Mouse (Mus musculus): Measurements from ENCODE around the gene Ano1. TPM values are rescaled to one million over a fixed set of nuclear protein-coding genes. Genes with fewer than 3 reads are reported as not detected.

Gene Ano1
- total RNA-seq (2023) = under 1 TPM in 1 of 2 experiments, not detected in 1; 0.47 TPM

DNA sequence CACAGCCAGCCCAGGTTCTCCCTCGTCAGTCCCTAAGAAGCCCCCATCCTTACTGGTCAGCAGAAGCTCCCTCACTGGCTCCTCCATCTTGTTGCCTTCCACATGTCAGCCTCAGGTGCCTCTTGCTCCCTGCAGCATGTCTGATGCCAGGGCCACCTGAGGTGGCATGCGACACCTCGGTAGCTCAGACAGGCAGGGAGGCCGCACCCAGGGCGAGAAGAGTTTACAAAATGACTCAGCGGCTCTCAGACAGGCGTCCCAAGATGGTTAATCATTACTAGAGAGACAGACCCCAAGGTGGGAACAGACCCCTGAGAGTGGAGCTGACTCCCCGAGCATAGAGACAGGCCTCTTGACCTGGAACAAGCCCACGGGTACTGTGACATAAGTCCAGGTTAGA lies at the start of gene Ano1:
Ano1 (minus strand) TSS at position 142 of the 400 bp plus-strand sequence.

DNA sequence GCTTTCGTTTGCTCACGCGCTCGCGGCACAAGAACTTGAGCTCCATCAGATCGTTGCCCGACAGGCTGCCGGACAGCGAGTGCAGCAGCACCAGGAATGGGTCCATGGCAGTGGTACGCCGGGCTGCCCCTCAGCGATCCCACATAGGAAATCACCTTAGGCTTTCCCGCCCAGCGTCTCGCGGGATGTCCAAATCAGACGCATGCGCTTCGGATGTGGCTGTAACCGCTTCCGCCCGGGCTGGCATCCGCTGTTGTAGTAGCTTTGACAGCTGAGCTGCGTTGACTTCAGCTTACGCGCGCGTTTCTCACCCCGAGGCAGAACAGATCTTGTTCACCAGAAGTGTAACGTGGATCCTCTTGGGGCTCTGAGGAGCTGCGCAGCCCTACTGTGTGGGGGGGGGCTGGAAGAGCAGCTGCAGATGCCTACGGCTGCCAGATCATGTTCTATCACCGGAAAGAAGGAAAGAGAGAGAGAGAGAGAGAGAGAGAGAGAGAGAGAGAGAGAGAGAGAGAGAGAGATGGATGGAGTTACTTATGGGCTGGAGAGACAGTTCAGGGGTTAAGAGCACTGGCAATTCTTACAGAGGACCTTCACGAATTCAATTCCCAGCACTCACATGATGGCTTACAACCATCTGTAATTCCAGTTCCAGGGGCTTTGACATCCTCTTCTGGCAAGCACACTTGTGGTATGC lies 169.3 kb downstream of the Ano1 start, which contains the start of gene Fadd:
Fadd (minus strand) TSS at position 180 of the 697 bp plus-strand sequence.

DNA sequence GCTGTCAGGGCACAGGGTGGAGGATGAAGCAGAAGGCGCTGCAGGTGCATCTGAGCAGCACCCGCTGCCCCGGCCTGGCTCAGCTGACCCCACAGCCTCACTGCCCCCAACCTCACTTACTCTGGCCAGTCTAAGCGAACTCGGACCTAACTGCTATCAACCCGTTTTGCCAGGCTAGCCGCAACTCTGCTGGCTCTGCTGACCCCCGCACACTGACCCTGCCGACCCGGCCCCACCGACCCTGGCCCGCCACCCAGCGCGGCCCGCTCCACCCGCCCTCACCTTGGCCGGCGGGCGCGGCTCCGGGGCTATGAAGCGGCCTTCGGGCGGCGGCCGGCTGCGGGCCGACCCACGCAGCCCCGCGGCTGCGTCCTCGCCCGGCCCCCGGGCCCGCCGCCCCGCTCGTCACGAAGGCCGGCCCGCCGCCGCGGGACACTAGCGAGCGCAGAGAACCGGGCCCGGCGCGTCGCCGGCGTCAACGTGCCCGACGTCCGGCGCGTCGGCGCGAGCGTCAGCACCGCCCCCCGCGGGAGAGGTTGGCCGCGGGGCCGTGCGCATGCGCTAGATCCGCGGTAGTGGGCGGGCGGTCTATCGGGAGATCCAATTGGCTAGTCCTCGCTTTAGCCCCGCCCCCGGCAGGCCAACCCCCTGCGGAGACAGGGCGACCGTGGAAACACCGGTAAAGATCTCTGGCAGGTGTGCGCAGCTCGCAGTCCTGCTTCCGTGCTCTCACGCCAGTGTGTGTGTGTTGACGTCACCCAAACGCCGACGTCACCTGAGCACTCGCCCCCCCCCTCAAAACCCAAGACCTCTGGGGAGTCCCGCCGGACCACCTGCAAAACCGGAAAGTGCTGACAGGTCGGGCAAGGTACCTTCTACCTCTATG lies 198.3 kb downstream of the Ano1 start, which contains the start of gene Ppfia1:
Ppfia1 (minus strand) TSS at position 493 of the 886 bp plus-strand sequence.

Other genes with a start within 250 kb of the Ano1 start
- 10 to 100 TPM; 83.7 to 93.1 TPM for gene Ppfia1, start 198.2 kb downstream of the Ano1 start, total RNA-seq (2023)
- gene Fadd, start 169.5 kb downstream of the Ano1 start, total RNA-seq (2023) = 1 to 10 TPM; 4.7 to 7.4 TPM
- gene Fgf3, start 86.1 kb upstream of the Ano1 start, total RNA-seq (2023) = not detected
- gene Fgf4, start 95.4 kb upstream of the Ano1 start, total RNA-seq (2023) = not detected
- not detected for gene Fgf15, start 144.6 kb upstream of the Ano1 start, total RNA-seq (2023)
- gene LTO1, start 163.1 kb upstream of the Ano1 start, total RNA-seq (2023) = 10 to 100 TPM; 34.2 to 42.2 TPM
- gene Ccnd1, start 188.0 kb upstream of the Ano1 start, total RNA-seq (2023) = under 1 TPM; 0.50 to 0.93 TPM

Data from B cell, adult 67 days (primary cell).